In the genomic region with DNA sequence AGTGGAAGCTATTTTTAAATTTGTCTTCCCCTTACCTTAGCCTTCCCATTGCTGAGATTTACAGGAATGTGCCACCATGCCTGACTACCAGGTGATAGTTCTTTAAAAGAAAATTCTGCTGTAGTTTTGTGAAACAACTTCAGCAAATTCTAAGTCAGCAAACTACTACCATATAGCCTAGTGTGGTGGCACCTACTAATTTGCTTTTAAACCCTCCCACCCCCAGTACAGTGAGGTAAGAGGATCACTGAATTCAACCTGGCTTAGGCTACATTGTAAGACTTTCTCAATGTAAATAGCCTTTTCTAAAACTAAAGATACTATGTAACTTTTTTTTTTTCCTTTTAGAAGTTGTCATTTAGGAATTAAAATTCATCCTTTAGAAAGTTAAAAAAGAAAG, we compare ENCODE assay signal across 8 mouse cellular contexts. TPM values are rescaled to one million over a fixed set of nuclear protein-coding genes. Genes with fewer than 3 reads are reported as not detected.
DNase-seq lines count a peak whose midpoint lies in the region; ATAC-seq and TF ChIP-seq lines count a peak whose summit lies in the region.

No protein-coding gene starts in this region.

- intact Hi-C loops in heart, postnatal 14 days (cut with DNase I) = loop anchor here (5.0 kb wide), 1 partner anchor 131 kb away; a partner anchor contains a TSS

- TF ChIP-seq CTCF in G1E (IDR thresholded peaks at IDR 0.05; ENCODE audit: low read depth, low read length) = no peak

- peak overlapping the region; percentile 54; the same call in 1 of the 2 replicates for H3K9ac ChIP-seq in heart, embryonic 12.5 days
- H3K9ac ChIP-seq in hindbrain, embryonic 11.5 days (ENCODE audit: low read depth, low read length) = no peak overlapping the region

- no peak for DNase-seq in heart, postnatal 14 days
- no peak for DNase-seq in G1E (ENCODE audit: low spot score)
- no peak for DNase-seq in hindbrain, embryonic 11.5 days (ENCODE audit: low spot score)
- DNase-seq in embryo, embryonic 9.5 days (ENCODE audit: extremely low spot score) = no peak
- no peak for DNase-seq in retina, postnatal 1 day

- no peaks in the 10 kb centered on the region for H3K9me3 ChIP-seq in heart, embryonic 12.5 days (replicated peaks)
- no peaks in the 10 kb centered on the region for H3K9me3 ChIP-seq in G1E (replicated peaks)
- no peaks in the 10 kb centered on the region for H3K9me3 ChIP-seq in hindbrain, embryonic 11.5 days (ENCODE audit: control insufficient read depth, low read length)

- H3K36me3 ChIP-seq in heart, embryonic 12.5 days = peaks cover 10% of the 10 kb centered on the region
- H3K36me3 ChIP-seq in G1E (replicated peaks) = peaks cover 20% of the 10 kb centered on the region
- no peaks in the 10 kb centered on the region for H3K36me3 ChIP-seq in hindbrain, embryonic 11.5 days (ENCODE audit: control insufficient read depth, insufficient read depth, low read length)
- H3K36me3 ChIP-seq in macrophage (ENCODE audit: inconsistent target) = peaks cover 10% of the 10 kb centered on the region

- H3K27ac ChIP-seq in heart, embryonic 12.5 days (ENCODE audit: poor library complexity, severe bottlenecking) = no peak overlapping the region
- H3K27ac ChIP-seq in hindbrain, embryonic 11.5 days (ENCODE audit: low read depth, low read length) = no peak overlapping the region
- H3K27ac ChIP-seq in macrophage = no peak overlapping the region

- H3K27me3 ChIP-seq in heart, embryonic 12.5 days (replicated peaks) = no peaks in the 10 kb centered on the region
- no peaks in the 10 kb centered on the region; the same call in 1 of the 2 replicates for H3K27me3 ChIP-seq in G1E (ENCODE audit: insufficient read depth, low read length)
- no peaks in the 10 kb centered on the region for H3K27me3 ChIP-seq in hindbrain, embryonic 11.5 days (ENCODE audit: control insufficient read depth, insufficient read depth, low read length)

- peak overlapping the region; percentile 79 for H3K4me2 ChIP-seq in heart, embryonic 12.5 days
- peak overlapping the region; percentile 21 for H3K4me2 ChIP-seq in hindbrain, embryonic 11.5 days (replicated peaks; ENCODE audit: low read depth, low read length)

- peaks cover 60% of the 10 kb centered on the region for H3K79me2 ChIP-seq in macrophage (ENCODE audit: inconsistent target)

- H3K4me1 ChIP-seq in heart, embryonic 12.5 days (replicated peaks) = peaks cover 16% of the 10 kb centered on the region
- H3K4me1 ChIP-seq in G1E (ENCODE audit: insufficient read depth, low read depth, low read length) = peaks cover 19% of the 10 kb centered on the region
- no peaks in the 10 kb centered on the region for H3K4me1 ChIP-seq in hindbrain, embryonic 11.5 days (replicated peaks; ENCODE audit: control insufficient read depth, insufficient read depth, low read length)

- H3K4me3 ChIP-seq in heart, embryonic 12.5 days = peak overlapping the region; percentile 97
- H3K4me3 ChIP-seq in G1E (ENCODE audit: low read depth, low read length) (peak overlapping the region; percentile 99; the same call in 1 of the 2 replicates), macrophage (ENCODE audit: inconsistent target) (peak overlapping the region; percentile 81)
- H3K4me3 ChIP-seq in hindbrain, embryonic 11.5 days (ENCODE audit: low read depth, low read length) = no peak overlapping the region

- ATAC-seq in heart, embryonic 12.5 days (ENCODE audit: insufficient number of reproducible peaks, low FRiP score) = no peak
- ATAC-seq in G1E (ENCODE audit: extremely low read depth, insufficient number of reproducible peaks, low FRiP score, poor library complexity, severe bottlenecking) = no peak
- no peak for ATAC-seq in hindbrain, embryonic 11.5 days (ENCODE audit: low FRiP score)
- no peak for ATAC-seq in granulocyte monocyte progenitor cell, adult 5-6 weeks (replicated peaks; ENCODE audit: poor library complexity, severe bottlenecking)

RNA-seq across cellular contexts. Expression of a gene that starts 1.5 kb away (rescaled TPM):
- polyA plus RNA-seq in heart, embryonic 12.5 days (2016; fragmentation: Nextera tagmentation; extraction: Ambion mirVana) = 42.7 and 42.9 TPM in 2 replicates
- total RNA-seq in heart, postnatal 14 days (2021) = 10 to 100 TPM; 31.3 to 31.5 TPM
- total RNA-seq in G1E (2014; fragmentation: Nextera tagmentation) (46.9 and 72.7 TPM in 2 replicates), G1E (2017) (62.5 and 66.6 TPM in 2 replicates)
- polyA plus RNA-seq in G1E (2012) (6.2 and 6.6 TPM in 2 replicates), macrophage (2018) (31.0 to 52.6 TPM (median 34.4 TPM) in 3 replicates)
- 45.2 and 46.3 TPM in 2 replicates for polyA plus RNA-seq in hindbrain, embryonic 11.5 days (2014; fragmentation: Nextera tagmentation; extraction: Ambion mirVana)
- 100 to 1,000 TPM in 5 of 26 experiments, 10 to 100 TPM in 21; 59.3 to 111 (median 86.1) TPM for total RNA-seq in macrophage (2018; cell fraction: chromatin; rRNA removed)
- 10 to 100 TPM; 22.3 to 42.5 (median 29.8) TPM for total RNA-seq in macrophage (2018; cell fraction: cytosol; rRNA removed)
- total RNA-seq in macrophage (2018; cell fraction: nucleus; rRNA removed) = 10 to 100 TPM; 37.4 to 97.5 (median 56.2) TPM
- total RNA-seq in granulocyte monocyte progenitor cell, adult 5-6 weeks (2014; fragmentation: Nextera tagmentation) = 35.9 and 42.7 TPM in 2 replicates
- 49.2 and 61.5 TPM in 2 replicates for total RNA-seq in granulocyte monocyte progenitor cell, adult 5-6 weeks (2017)

RNA-seq across cellular contexts. Expression of a gene that starts 14.3 kb away (rescaled TPM):
- 1.3 and 1.5 TPM in 2 replicates for polyA plus RNA-seq in heart, embryonic 12.5 days (2016; fragmentation: Nextera tagmentation; extraction: Ambion mirVana)
- total RNA-seq in heart, postnatal 14 days (2021) = under 1 TPM; 0.07 to 0.14 TPM
- total RNA-seq in G1E (2014; fragmentation: Nextera tagmentation) (not detected in 2 replicates), G1E (2017) (under 0.01 TPM in 2 replicates)
- polyA plus RNA-seq in G1E (2012) (not detected in 2 replicates), macrophage (2018) (not detected in 3 replicates)
- polyA plus RNA-seq in hindbrain, embryonic 11.5 days (2014; fragmentation: Nextera tagmentation; extraction: Ambion mirVana) = 5.9 and 6.1 TPM in 2 replicates
- total RNA-seq in macrophage (2018; cell fraction: chromatin; rRNA removed) = under 1 TPM in 10 of 26 experiments, not detected in 16; 0.03 to 0.28 (median 0.06) TPM
- total RNA-seq in macrophage (2018; cell fraction: cytosol; rRNA removed) = under 1 TPM in 5 of 26 experiments, not detected in 21; under 0.01 to 0.03 (median under 0.01) TPM
- under 1 TPM in 1 of 26 experiments, not detected in 25; 0.05 TPM for total RNA-seq in macrophage (2018; cell fraction: nucleus; rRNA removed)
- 0.02 and 0.32 TPM in 2 replicates for total RNA-seq in granulocyte monocyte progenitor cell, adult 5-6 weeks (2014; fragmentation: Nextera tagmentation)
- total RNA-seq in granulocyte monocyte progenitor cell, adult 5-6 weeks (2017) = 0.05 and 0.17 TPM in 2 replicates
